Mouse (Mus musculus) thymus, adult 18-20 months (tissue): ENCODE data around the gene Sertad1.

ENCODE experiments used
- DNase-seq, 2 experiments: peaks; one replicate each; pipeline ENCODE4 v3.0.0; 2022; ENCODE audit warnings: mixed read lengths in 2 of 2

Gene Sertad1

GRCm38 (mm10) chr7:27506765-27507370 lies 20.2 kb downstream of the Sertad1 start:
- DNase-seq = no peak

GRCm38 (mm10) chr7:27507711-27508647 lies 21.3 kb downstream of the Sertad1 start:
- peak; percentile 94 to 95 for DNase-seq

- peak; percentile 41 to 62 for DNase-seq
These were observed 21.9 kb downstream of the Sertad1 start for GRCm38 (mm10) chr7:27508648-27509005.

- no peak for DNase-seq
These were observed 24.1 kb downstream of the Sertad1 start for GRCm38 (mm10) chr7:27510809-27511208.

- no peak for DNase-seq
These were observed 28.3 kb downstream of the Sertad1 start for GRCm38 (mm10) chr7:27514961-27515360.

GRCm38 (mm10) chr7:27518314-27518713 lies 31.6 kb downstream of the Sertad1 start:
- DNase-seq = no peak

- no peak for DNase-seq
These were observed 33.4 kb downstream of the Sertad1 start for GRCm38 (mm10) chr7:27520104-27520503.

- DNase-seq = no peak
These were observed 33.9 kb downstream of the Sertad1 start for GRCm38 (mm10) chr7:27520599-27520998.

- no peak for DNase-seq
These were observed 36.3 kb downstream of the Sertad1 start, which contains the start of gene Hipk4 for GRCm38 (mm10) chr7:27522967-27523366. Gene Hipk4 (plus strand): TSS chr7:27523267.

- no peak for DNase-seq
These were observed 37.1 kb downstream of the Sertad1 start for GRCm38 (mm10) chr7:27523805-27524204.

GRCm38 (mm10) chr7:27526039-27526827 lies 39.5 kb downstream of the Sertad1 start:
- DNase-seq = no peak

GRCm38 (mm10) chr7:27529070-27529469 lies 42.4 kb downstream of the Sertad1 start:
- no peak for DNase-seq

GRCm38 (mm10) chr7:27530937-27531336 lies 44.2 kb downstream of the Sertad1 start:
- no peak for DNase-seq

- no peak for DNase-seq
These were observed 45.0 kb downstream of the Sertad1 start for GRCm38 (mm10) chr7:27531707-27532106.

- no peak for DNase-seq
These were observed 45.9 kb downstream of the Sertad1 start for GRCm38 (mm10) chr7:27532480-27533050.

GRCm38 (mm10) chr7:27535386-27535785 lies 48.7 kb downstream of the Sertad1 start:
- DNase-seq = no peak

- DNase-seq = no peak
These were observed 49.9 kb downstream of the Sertad1 start for GRCm38 (mm10) chr7:27536618-27537017.

GRCm38 (mm10) chr7:27537998-27538397 lies 51.3 kb downstream of the Sertad1 start:
- DNase-seq = no peak

- no peak for DNase-seq
These were observed 52.1 kb downstream of the Sertad1 start for GRCm38 (mm10) chr7:27538797-27539196.
